Mouse (Mus musculus) G1E (cell line): Measurements from ENCODE around the gene Mettl27. TPM values are rescaled to one million over a fixed set of nuclear protein-coding genes. Genes with fewer than 3 reads are reported as not detected.

Experiments
- ATAC-seq: 2 replicates; pipeline ENCODE4 v1.8.0; 2016; ENCODE audit warnings: mild to moderate bottlenecking; ENCODE audit not compliant: insufficient number of reproducible peaks, poor library complexity, low FRiP score, severe bottlenecking; ENCODE audit errors: extremely low read depth
- DNase-seq: peaks from one replicate; pipeline ENCODE4 v3.0.0; 2012; ENCODE audit warnings: low spot score
- H3K27me3 ChIP-seq: 2 replicates; pipeline ENCODE4 v1.6.1; 2012; ENCODE audit warnings: mild to moderate bottlenecking, low read length, inconsistent platforms; ENCODE audit not compliant: insufficient read depth
- H3K36me3 ChIP-seq: replicated peaks from 2 replicates; pipeline ENCODE3; 2012; ENCODE audit warnings: mild to moderate bottlenecking, inconsistent platforms
- H3K4me1 ChIP-seq: 2 replicates; pipeline ENCODE4 v1.6.1; 2012; ENCODE audit warnings: low read depth, low read length, inconsistent platforms, mixed read lengths; ENCODE audit not compliant: insufficient read depth
- H3K4me3 ChIP-seq: 2 replicates; pipeline ENCODE4 v1.5.1; 2012; ENCODE audit warnings: low read depth, mild to moderate bottlenecking, inconsistent platforms, low read length, moderate library complexity, mixed read lengths
- H3K9me3 ChIP-seq: replicated peaks from 2 replicates; pipeline ENCODE4 v1.6.1; 2012; ENCODE audit warnings: inconsistent platforms
- CTCF ChIP-seq: IDR thresholded peaks from 2 replicates; pipeline ENCODE4 v1.5.1; 2012; ENCODE audit warnings: low read depth, low read length, inconsistent platforms, mixed read lengths
- GATA1 ChIP-seq: IDR thresholded peaks from 2 replicates; pipeline ENCODE4 v1.6.1; 2012; ENCODE audit warnings: borderline replicate concordance, low read length, inconsistent platforms, mixed read lengths
- GATA2 ChIP-seq: IDR thresholded peaks from 2 replicates; pipeline ENCODE4 v1.6.1; 2012; ENCODE audit warnings: low read depth, low read length, inconsistent platforms, borderline replicate concordance
- POLR2AphosphoS5 ChIP-seq: IDR thresholded peaks from 2 replicates; pipeline ENCODE4 v1.6.1; 2012; ENCODE audit warnings: low read depth, low read length, inconsistent platforms; ENCODE audit not compliant: insufficient replicate concordance
- TAL1 ChIP-seq: conservative IDR thresholded peaks from 2 replicates; pipeline ENCODE4 v1.6.1; 2012; ENCODE audit warnings: low read depth, low read length, inconsistent platforms, mixed read lengths
- polyA plus RNA-seq: library from polyadenylated mRNA; stranded (reverse); fragments of >175 nt; gene quantifications from 2 replicates; pipeline ENCODE4 v1.2.3, GENCODE M21; 2012
- total RNA-seq, 2 experiments: library from RNA; stranded (forward) in 1 of 2; stranded (reverse) in 1 of 2; fragments of 200-1000 nt in 1 of 2; fragments of >200 nt in 1 of 2; fragmentation: Nextera tagmentation in 1 of 2; gene quantifications; 2 replicates each; pipeline ENCODE4 v1.2.3; 2014 to 2017

The Mettl27 gene
- total and polyA plus RNA-seq, 3 experiments = 5.6 to 11.7 (median 6.6) TPM

DNA sequence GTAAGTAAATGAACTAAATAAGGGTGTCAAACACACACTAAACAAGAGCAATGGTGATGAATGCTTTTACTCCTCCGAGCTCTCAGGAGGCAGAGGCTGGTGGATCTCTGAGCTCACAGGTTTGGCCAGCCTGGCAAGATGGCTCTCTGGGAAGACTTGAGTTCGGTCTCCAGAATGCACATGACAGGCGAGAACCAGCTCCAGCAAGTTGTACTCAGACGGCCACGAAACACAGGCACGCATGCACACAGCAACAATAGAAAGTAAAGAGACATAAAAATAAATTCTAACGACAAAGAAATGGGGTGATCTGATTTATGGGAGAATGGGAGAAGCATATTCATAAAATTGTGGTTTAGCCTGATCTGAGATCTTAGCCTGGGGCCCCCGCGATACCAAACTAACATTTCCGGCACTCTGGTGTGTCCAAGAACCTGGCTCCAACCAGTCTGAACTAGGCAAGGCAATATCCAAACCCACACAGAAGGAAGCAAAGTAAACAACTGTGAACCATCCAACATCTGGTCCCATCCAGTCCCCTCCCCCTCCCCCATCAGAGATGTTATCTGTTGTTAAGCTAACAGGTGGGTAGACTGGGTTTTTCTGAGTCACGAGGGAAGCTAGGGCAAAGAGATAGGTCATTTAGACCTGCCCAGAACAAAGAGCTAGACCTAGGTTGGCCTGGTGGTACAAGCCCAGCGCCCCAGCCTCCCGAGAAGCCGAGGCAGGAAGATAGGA is 9.5 kb downstream of the Mettl27 start:
- TF ChIP-seq GATA2 (no peak), TAL1 (no peak), CTCF (no peak), POLR2AphosphoS5 (no peak), GATA1 (no peak)
- peaks cover 19% of the 10 kb centered on the region for H3K4me1 ChIP-seq
- H3K9me3 ChIP-seq = no peaks in the 10 kb centered on the region
- ATAC-seq = no peak
- no peak overlapping the region for H3K4me3 ChIP-seq
- no peaks in the 10 kb centered on the region for H3K36me3 ChIP-seq
- DNase-seq = no peak
- peaks cover 15% of the 10 kb centered on the region for H3K27me3 ChIP-seq

GRCm38 (mm10) chr5:134942740-134943139 is 10.6 kb downstream of the Mettl27 start:
- no peak for TF ChIP-seq GATA1
- no peak for TF ChIP-seq TAL1
- TF ChIP-seq CTCF = no peak
- no peak for TF ChIP-seq POLR2AphosphoS5
- TF ChIP-seq GATA2 = no peak
- Histone ChIP-seq H3K4me3 (no peak overlapping the region), H3K4me1 (peaks cover 15% of the 10 kb centered on the region), H3K36me3 (no peaks in the 10 kb centered on the region), H3K27me3 (peaks cover 19% of the 10 kb centered on the region), H3K9me3 (no peaks in the 10 kb centered on the region)
- no peak for DNase-seq
- no peak for ATAC-seq

DNA sequence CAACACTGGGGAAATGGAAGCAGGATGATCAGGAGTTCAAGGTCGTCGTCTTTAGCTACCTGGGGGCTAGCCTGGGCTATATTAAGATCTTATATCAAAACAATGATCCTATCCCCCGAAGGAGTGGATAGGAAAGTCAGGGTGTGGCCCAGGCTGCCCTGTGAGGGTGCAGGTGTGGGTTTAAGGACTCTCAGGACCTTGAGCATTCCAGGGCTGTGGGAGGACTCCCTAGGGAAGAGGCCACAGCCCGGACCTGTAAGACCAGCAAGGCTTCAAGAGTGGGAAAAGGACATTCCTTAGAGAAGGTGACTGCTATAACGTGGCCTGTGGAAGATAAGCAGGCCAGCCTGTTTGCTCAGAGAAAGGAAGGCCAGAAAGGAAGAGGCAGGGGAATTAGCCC is 12.0 kb downstream of the Mettl27 start:
- ATAC-seq (no peak), DNase-seq (no peak)
- H3K4me1 ChIP-seq = peaks cover 15% of the 10 kb centered on the region
- TF ChIP-seq GATA2 = no peak
- no peak for TF ChIP-seq POLR2AphosphoS5
- no peak for TF ChIP-seq CTCF
- TF ChIP-seq TAL1 = no peak
- TF ChIP-seq GATA1 = no peak
- no peaks in the 10 kb centered on the region for H3K9me3 ChIP-seq
- no peaks in the 10 kb centered on the region for H3K36me3 ChIP-seq
- peaks cover 25% of the 10 kb centered on the region for H3K27me3 ChIP-seq
- no peak overlapping the region for H3K4me3 ChIP-seq

GRCm38 (mm10) chr5:134945266-134945959 is 13.2 kb downstream of the Mettl27 start:
- H3K9me3 ChIP-seq = no peaks in the 10 kb centered on the region
- H3K27me3 ChIP-seq = peaks cover 27% of the 10 kb centered on the region
- H3K4me3 ChIP-seq = no peak overlapping the region
- TF ChIP-seq CTCF (0 out of 2 replicates have a peak, but pooled peaks have one; percentile 10), GATA1 (no peak)
- peaks cover 15% of the 10 kb centered on the region for H3K4me1 ChIP-seq
- H3K36me3 ChIP-seq = no peaks in the 10 kb centered on the region
- no peak for DNase-seq
- no peak for ATAC-seq

- no peaks in the 10 kb centered on the region for H3K36me3 ChIP-seq
- H3K4me1 ChIP-seq = peaks cover 13% of the 10 kb centered on the region
- H3K4me3 ChIP-seq = no peak overlapping the region
- no peaks in the 10 kb centered on the region for H3K9me3 ChIP-seq
- no peak for ATAC-seq
- DNase-seq = no peak
- TF ChIP-seq CTCF (no peak), POLR2AphosphoS5 (no peak), GATA1 (no peak), GATA2 (no peak), TAL1 (no peak)
- H3K27me3 ChIP-seq = peaks cover 32% of the 10 kb centered on the region
These were observed 14.1 kb downstream of the Mettl27 start for GRCm38 (mm10) chr5:134946063-134946856.

DNA sequence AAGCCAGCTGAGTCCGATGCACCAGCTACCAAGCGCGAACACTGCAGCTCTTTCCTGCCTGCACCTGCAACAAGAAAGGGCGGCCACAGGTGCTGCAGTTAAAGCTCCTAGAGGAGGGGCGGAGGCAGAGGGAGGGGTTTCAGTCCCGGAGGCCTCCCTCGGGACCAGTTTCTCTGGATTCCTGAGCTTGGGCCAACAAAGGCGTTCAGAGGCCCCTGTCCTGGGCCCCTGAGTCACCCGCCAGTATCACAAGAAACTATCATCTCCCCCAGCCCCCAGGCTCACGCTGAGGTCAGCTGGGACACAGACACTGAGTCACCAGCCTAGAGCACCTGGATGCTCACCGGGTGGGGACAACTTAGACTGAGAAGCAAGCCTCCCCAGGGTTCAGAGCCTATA is 14.7 kb downstream of the Mettl27 start, which contains the start of gene Cldn4:
TSS of gene Cldn4 (minus strand) at position 78 of the 399 bp plus-strand sequence.
- no peak for DNase-seq
- H3K27me3 ChIP-seq = peaks cover 38% of the 10 kb centered on the region

More for the DNA sequence above, 14.7 kb downstream of the Mettl27 start, which contains the start of gene Cldn4:
- no peak for ATAC-seq
- TF ChIP-seq CTCF (no peak), POLR2AphosphoS5 (no peak), GATA2 (no peak), GATA1 (no peak), TAL1 (no peak)
- Histone ChIP-seq H3K4me3 (no peak within 1 kb of the TSS), H3K4me1 (peaks cover 10% of the 10 kb centered on the region), H3K36me3 (no peaks in the 10 kb centered on the region), H3K9me3 (no peaks in the 10 kb centered on the region)
